Mouse (Mus musculus) urinary bladder, adult 18-20 months (tissue): ENCODE measurements at regions not wholly inside any gene's neighbourhood (a gene's known extent, or its start where the extent isn't known, plus 50 kb on each side); places are given as distances from the start of the nearest gene placed in this dataset.
A peak's percentile ranks its signal among the peaks of the same experiment; 100 is the strongest.

ENCODE experiments used
- DNase-seq, 2 experiments: peaks; one replicate each; pipeline ENCODE4 v3.0.0; 2022; ENCODE audit warnings: low spot score in 2 of 2, mixed read lengths in 2 of 2

DNA sequence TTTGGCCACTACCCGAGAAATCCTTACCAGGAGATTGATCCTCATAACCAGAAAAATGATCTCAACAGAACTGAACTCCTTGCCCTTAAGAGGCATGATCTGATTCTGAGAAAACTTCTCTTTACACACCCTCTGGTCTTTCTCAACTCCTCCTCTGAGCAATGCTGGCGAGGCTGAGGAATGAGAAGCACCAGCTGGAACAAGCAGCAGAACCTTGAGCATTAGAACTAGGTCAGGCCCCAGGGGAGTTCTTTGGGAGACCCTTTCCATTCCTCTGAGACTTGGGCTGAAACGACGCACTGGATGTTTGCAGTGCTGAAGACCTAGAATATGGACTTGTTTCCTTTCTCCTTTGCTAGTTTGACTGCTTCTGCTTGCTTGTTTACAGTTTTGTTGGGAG lies 224.6 kb upstream of the Ar start:
- peak; percentile 1 to 25 for DNase-seq

DNA sequence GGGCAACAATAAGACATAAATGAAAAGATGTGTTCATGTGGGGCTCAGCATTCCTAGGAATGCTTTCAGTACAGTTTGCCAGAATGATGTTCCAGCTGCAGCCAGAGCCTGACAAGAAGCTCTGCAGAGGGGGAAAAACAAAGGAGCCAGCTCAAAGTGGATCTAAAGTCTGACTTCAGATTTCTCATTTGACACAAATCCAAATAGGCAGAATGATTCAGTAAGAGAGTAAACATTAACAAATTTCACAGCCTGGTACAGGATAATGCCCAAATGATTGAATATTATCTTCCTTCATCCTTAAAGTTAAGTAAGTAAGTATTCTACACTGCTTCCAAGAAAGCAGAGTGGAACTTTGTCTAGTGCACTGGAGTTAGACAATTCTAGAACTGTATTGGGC lies 224.2 kb upstream of the Ar start:
- DNase-seq, result no peak

DNA sequence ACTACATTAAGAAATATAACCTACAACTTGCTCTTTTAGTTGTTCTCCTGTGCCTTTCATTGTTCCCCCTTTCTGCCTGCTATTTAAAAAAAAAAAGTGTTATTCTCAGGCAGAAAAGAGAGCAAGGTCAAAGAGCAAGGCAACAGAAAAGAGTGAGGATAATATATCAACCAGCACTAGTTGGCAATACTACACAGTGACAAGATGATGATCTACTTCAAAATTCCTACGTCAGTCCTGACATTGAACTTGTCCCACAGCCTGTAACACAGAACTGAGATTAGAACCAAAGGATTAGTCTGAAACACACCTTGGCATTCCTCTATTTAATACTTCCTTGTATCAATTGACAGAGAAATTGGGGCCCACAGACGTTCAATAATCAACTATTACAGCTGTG lies 222.8 kb upstream of the Ar start:
- no peak for DNase-seq
